Mouse (Mus musculus) MEL (cell line): ENCODE data around the gene Cdh16.

Source experiments
- BHLHE40 ChIP-seq: IDR thresholded peaks from 2 replicates; pipeline ENCODE4 v1.6.1; 2012; ENCODE audit warnings: low read depth, mild to moderate bottlenecking, inconsistent platforms, low read length, improper control_type of control experiment, borderline replicate concordance
- CHD1 ChIP-seq: IDR thresholded peaks from 2 replicates; pipeline ENCODE4 v1.6.1; 2012; ENCODE audit warnings: low read depth, mild to moderate bottlenecking, inconsistent platforms, low read length, improper control_type of control experiment
- GATA1 ChIP-seq: IDR thresholded peaks from 2 replicates; pipeline ENCODE4 v1.6.1; 2011; ENCODE audit warnings: low read depth, low read length, improper control_type of control experiment
- SMC3 ChIP-seq: IDR thresholded peaks from 2 replicates; pipeline ENCODE4 v1.6.1; 2011; ENCODE audit warnings: low read depth, low read length, improper control_type of control experiment
- USF2 ChIP-seq, 2 experiments: IDR thresholded peaks; 2 replicates each; pipeline ENCODE4 v1.6.1; 2011 to 2012; ENCODE audit warnings: improper control_type of control experiment in 2 of 2, low read length in 2 of 2, borderline replicate concordance in 1 of 2, inconsistent platforms in 1 of 2, low read depth in 1 of 2, mild to moderate bottlenecking in 1 of 2; ENCODE audit not compliant: insufficient read depth in 1 of 2

GRCm38 (mm10) chr8:104602468-104603244 lies 21.5 kb downstream of the Cdh16 start:
- no peak for TF ChIP-seq USF2 (IDR thresholded peaks at IDR 0.05; ENCODE audit: borderline replicate concordance in 1 of 2, insufficient read depth in 1 of 2, low read depth in 1 of 2, low read length in 2 of 2)
- no peak for TF ChIP-seq GATA1
- TF ChIP-seq BHLHE40: no peak
- no peak for TF ChIP-seq CHD1
- peak; percentile 82 for TF ChIP-seq SMC3
